Mouse (Mus musculus): ENCODE results near the gene Ube2dnl2. TPM values are rescaled to one million over a fixed set of nuclear protein-coding genes. Genes with fewer than 3 reads are reported as not detected.

Ube2dnl2 gene
- polyA plus RNA-seq (2012; rRNA removed), result not detected in 2 replicates

GRCm38 (mm10) chrX:114907282-114907681 lies at the start of gene Ube2dnl2:
Gene Ube2dnl2 (plus strand): TSS chrX:114907582.

GRCm38 (mm10) chrX:114904712-114905111 lies 2.7 kb upstream of the Ube2dnl2 start, which contains the start of gene Ube2dnl1:
Gene Ube2dnl1 (plus strand): TSS chrX:114905012.

Other genes starting within 250 kb of the Ube2dnl2 start
- gene Ube2dnl1, start 2.6 kb upstream of the Ube2dnl2 start, polyA plus RNA-seq (2012; rRNA removed), result not detected in 2 replicates

Measured in central nervous system, embryonic 11.5 days (tissue).